Mouse (Mus musculus): ENCODE results near the gene Ppara. TPM values are rescaled to one million over a fixed set of nuclear protein-coding genes. Genes with fewer than 3 reads are reported as not detected.

Gene Ppara
- polyA plus RNA-seq (2014; fragmentation: Nextera tagmentation; extraction: Ambion mirVana): 3.5 and 6.0 TPM in 2 replicates

GRCm38 (mm10) chr15:85734571-85735033 lies at the start of gene Ppara:
Ppara (plus strand) TSS chr15:85734983.
- H3K4me2 ChIP-seq (ENCODE audit: low read depth, low read length): peak within 1 kb of the TSS; percentile 82
- peak within 1 kb of the TSS; percentile 61 for H3K9ac ChIP-seq (ENCODE audit: low read depth, low read length)
- WGBS: 8% methylated on average over 15 of the region's 28 CpGs
- DNase-seq (ENCODE audit: low spot score): no peak
- no peaks in the 10 kb centered on the region for H3K36me3 ChIP-seq (ENCODE audit: control insufficient read depth, insufficient read depth, low read length)
- no peak within 1 kb of the TSS for H3K27ac ChIP-seq (replicated peaks; ENCODE audit: low read depth, low read length)
- peak within 1 kb of the TSS; percentile 71 for H3K4me3 ChIP-seq (ENCODE audit: low read depth, low read length)
- no peaks in the 10 kb centered on the region for H3K9me3 ChIP-seq (ENCODE audit: control insufficient read depth, low read length)
- ATAC-seq (ENCODE audit: low read depth): no peak
- peaks cover 4% of the 10 kb centered on the region; the same call in 1 of the 2 replicates for H3K4me1 ChIP-seq (ENCODE audit: control insufficient read depth, insufficient read depth, low read length)
- peaks cover 68% of the 10 kb centered on the region for H3K27me3 ChIP-seq (replicated peaks; ENCODE audit: control insufficient read depth, insufficient read depth, low read length)

GRCm38 (mm10) chr15:85686641-85687395 lies 48.0 kb upstream of the Ppara start:
- WGBS: 40% methylated on average over 8 of the region's 11 CpGs
- H3K4me1 ChIP-seq (ENCODE audit: control insufficient read depth, insufficient read depth, low read length): peaks cover 27% of the 10 kb centered on the region

GRCm38 (mm10) chr15:85687630-85688410 lies 47.0 kb upstream of the Ppara start:
- WGBS: 59% methylated on average over 15 of the region's 15 CpGs
- peaks cover 27% of the 10 kb centered on the region for H3K4me1 ChIP-seq (ENCODE audit: control insufficient read depth, insufficient read depth, low read length)
- H3K27me3 ChIP-seq (replicated peaks; ENCODE audit: control insufficient read depth, insufficient read depth, low read length): no peaks in the 10 kb centered on the region
- H3K9me3 ChIP-seq (ENCODE audit: control insufficient read depth, low read length): no peaks in the 10 kb centered on the region
- peak overlapping the region; percentile 25 for H3K4me2 ChIP-seq (ENCODE audit: low read depth, low read length)
- H3K9ac ChIP-seq (ENCODE audit: low read depth, low read length): peak overlapping the region; percentile 49
- DNase-seq (ENCODE audit: low spot score): peak; percentile 79
- no peak overlapping the region for H3K4me3 ChIP-seq (ENCODE audit: low read depth, low read length)
- H3K36me3 ChIP-seq (ENCODE audit: control insufficient read depth, insufficient read depth, low read length): peaks cover 76% of the 10 kb centered on the region
- peak; percentile 11; the same call in 1 of the 2 replicates for ATAC-seq (ENCODE audit: low read depth)
- H3K27ac ChIP-seq (replicated peaks; ENCODE audit: low read depth, low read length): peak overlapping the region; percentile 97

More at GRCm38 (mm10) chr15:85686641-85687395, 48.0 kb upstream of the Ppara start:
- peak overlapping the region; percentile 49 for H3K9ac ChIP-seq (ENCODE audit: low read depth, low read length)
- H3K36me3 ChIP-seq (ENCODE audit: control insufficient read depth, insufficient read depth, low read length): peaks cover 72% of the 10 kb centered on the region
- H3K9me3 ChIP-seq (ENCODE audit: control insufficient read depth, low read length): no peaks in the 10 kb centered on the region
- peak overlapping the region; percentile 25 for H3K4me2 ChIP-seq (ENCODE audit: low read depth, low read length)
- peak overlapping the region; percentile 97 for H3K27ac ChIP-seq (replicated peaks; ENCODE audit: low read depth, low read length)
- no peaks in the 10 kb centered on the region for H3K27me3 ChIP-seq (replicated peaks; ENCODE audit: control insufficient read depth, insufficient read depth, low read length)
- H3K4me3 ChIP-seq (ENCODE audit: low read depth, low read length): 0 out of 2 replicates have a peak overlapping the region, but pooled peaks have one; percentile 10
- DNase-seq (ENCODE audit: low spot score) (peak; percentile 94), ATAC-seq (ENCODE audit: low read depth) (peak; percentile 90)

- no peak overlapping the region for H3K4me3 ChIP-seq (ENCODE audit: low read depth, low read length)
- H3K9ac ChIP-seq (ENCODE audit: low read depth, low read length): no peak overlapping the region
- 0 out of 2 replicates have a peak, but pooled peaks have one; percentile 8 for ATAC-seq (ENCODE audit: low read depth)
- H3K36me3 ChIP-seq (ENCODE audit: control insufficient read depth, insufficient read depth, low read length): peaks cover 77% of the 10 kb centered on the region
- peak overlapping the region; percentile 97; the same call in 1 of the 2 replicates for H3K27ac ChIP-seq (replicated peaks; ENCODE audit: low read depth, low read length)
- peaks cover 27% of the 10 kb centered on the region for H3K4me1 ChIP-seq (ENCODE audit: control insufficient read depth, insufficient read depth, low read length)
- H3K4me2 ChIP-seq (ENCODE audit: low read depth, low read length): no peak overlapping the region
- H3K9me3 ChIP-seq (ENCODE audit: control insufficient read depth, low read length): no peaks in the 10 kb centered on the region
- no peak for DNase-seq (ENCODE audit: low spot score)
- no peaks in the 10 kb centered on the region for H3K27me3 ChIP-seq (replicated peaks; ENCODE audit: control insufficient read depth, insufficient read depth, low read length)
- WGBS: 60% methylated on average over 6 of the region's 6 CpGs
Observed at GRCm38 (mm10) chr15:85688734-85689133, 46.0 kb upstream of the Ppara start.

DNA sequence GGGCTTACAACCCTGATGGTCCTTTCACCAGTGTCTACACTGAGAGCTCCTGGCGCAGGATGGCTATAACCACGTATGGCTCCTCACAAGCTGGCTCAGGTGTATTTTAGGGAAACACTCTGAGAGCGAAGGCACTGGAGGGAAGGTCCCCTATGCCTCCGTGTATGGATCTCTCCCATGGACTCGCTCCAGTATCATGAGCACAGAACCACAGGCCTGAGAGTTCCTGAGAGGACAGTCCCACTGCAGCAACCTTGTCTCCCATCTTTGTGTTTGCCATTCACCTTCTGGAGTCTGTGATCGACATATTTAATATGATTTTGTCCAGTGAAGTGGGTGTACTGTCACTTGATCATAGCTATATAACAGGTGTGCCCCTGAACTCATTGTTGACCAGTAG lies 45.3 kb upstream of the Ppara start:
- Histone ChIP-seq H3K36me3 (ENCODE audit: control insufficient read depth, insufficient read depth, low read length) (peaks cover 77% of the 10 kb centered on the region), H3K4me2 (ENCODE audit: low read depth, low read length) (no peak overlapping the region), H3K27ac (replicated peaks; ENCODE audit: low read depth, low read length) (no peak overlapping the region), H3K4me3 (ENCODE audit: low read depth, low read length) (no peak overlapping the region), H3K4me1 (ENCODE audit: control insufficient read depth, insufficient read depth, low read length) (peaks cover 27% of the 10 kb centered on the region), H3K9ac (ENCODE audit: low read depth, low read length) (no peak overlapping the region), H3K27me3 (replicated peaks; ENCODE audit: control insufficient read depth, insufficient read depth, low read length) (no peaks in the 10 kb centered on the region), H3K9me3 (ENCODE audit: control insufficient read depth, low read length) (no peaks in the 10 kb centered on the region)
- ATAC-seq (ENCODE audit: low read depth) (no peak), DNase-seq (ENCODE audit: low spot score) (no peak)
- 91% methylated on average over 6 of the region's 6 CpGs for WGBS

GRCm38 (mm10) chr15:85690058-85690457 lies 44.7 kb upstream of the Ppara start:
- H3K9ac ChIP-seq (ENCODE audit: low read depth, low read length): no peak overlapping the region
- H3K4me1 ChIP-seq (ENCODE audit: control insufficient read depth, insufficient read depth, low read length): peaks cover 27% of the 10 kb centered on the region
- 75% methylated on average over 6 of the region's 6 CpGs for WGBS
- ATAC-seq (ENCODE audit: low read depth): no peak
- H3K36me3 ChIP-seq (ENCODE audit: control insufficient read depth, insufficient read depth, low read length): peaks cover 77% of the 10 kb centered on the region
- no peaks in the 10 kb centered on the region for H3K27me3 ChIP-seq (replicated peaks; ENCODE audit: control insufficient read depth, insufficient read depth, low read length)
- no peak overlapping the region for H3K27ac ChIP-seq (replicated peaks; ENCODE audit: low read depth, low read length)
- H3K4me2 ChIP-seq (ENCODE audit: low read depth, low read length): no peak overlapping the region
- DNase-seq (ENCODE audit: low spot score): no peak
- no peak overlapping the region for H3K4me3 ChIP-seq (ENCODE audit: low read depth, low read length)
- no peaks in the 10 kb centered on the region for H3K9me3 ChIP-seq (ENCODE audit: control insufficient read depth, low read length)

DNA sequence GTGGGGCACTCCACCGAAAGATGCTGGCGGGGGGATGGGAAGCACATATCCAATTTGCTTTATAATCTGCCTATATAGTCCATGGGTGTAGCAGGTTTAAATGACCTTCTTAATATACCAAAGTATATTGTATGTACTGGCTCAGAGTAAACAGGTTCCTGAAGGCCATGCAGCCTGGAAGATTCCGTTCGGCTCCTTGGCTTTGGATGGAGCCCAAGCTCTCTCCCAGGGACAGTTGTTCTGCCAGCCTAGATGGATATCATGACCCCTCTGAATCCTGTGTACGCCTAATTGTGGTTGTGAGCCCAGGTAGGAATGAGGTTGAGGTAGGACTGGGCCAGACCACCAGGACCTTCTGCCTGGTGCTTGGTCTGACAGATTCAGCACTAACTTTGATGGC lies 43.9 kb upstream of the Ppara start:
- Histone ChIP-seq H3K27ac (replicated peaks; ENCODE audit: low read depth, low read length) (no peak overlapping the region), H3K9ac (ENCODE audit: low read depth, low read length) (no peak overlapping the region), H3K9me3 (ENCODE audit: control insufficient read depth, low read length) (no peaks in the 10 kb centered on the region), H3K4me2 (ENCODE audit: low read depth, low read length) (no peak overlapping the region), H3K4me3 (ENCODE audit: low read depth, low read length) (no peak overlapping the region), H3K27me3 (replicated peaks; ENCODE audit: control insufficient read depth, insufficient read depth, low read length) (no peaks in the 10 kb centered on the region), H3K4me1 (ENCODE audit: control insufficient read depth, insufficient read depth, low read length) (peaks cover 26% of the 10 kb centered on the region), H3K36me3 (ENCODE audit: control insufficient read depth, insufficient read depth, low read length) (peaks cover 77% of the 10 kb centered on the region)
- no peak for ATAC-seq (ENCODE audit: low read depth)
- WGBS: 96% methylated on average over 5 of the region's 5 CpGs
- no peak for DNase-seq (ENCODE audit: low spot score)

DNA sequence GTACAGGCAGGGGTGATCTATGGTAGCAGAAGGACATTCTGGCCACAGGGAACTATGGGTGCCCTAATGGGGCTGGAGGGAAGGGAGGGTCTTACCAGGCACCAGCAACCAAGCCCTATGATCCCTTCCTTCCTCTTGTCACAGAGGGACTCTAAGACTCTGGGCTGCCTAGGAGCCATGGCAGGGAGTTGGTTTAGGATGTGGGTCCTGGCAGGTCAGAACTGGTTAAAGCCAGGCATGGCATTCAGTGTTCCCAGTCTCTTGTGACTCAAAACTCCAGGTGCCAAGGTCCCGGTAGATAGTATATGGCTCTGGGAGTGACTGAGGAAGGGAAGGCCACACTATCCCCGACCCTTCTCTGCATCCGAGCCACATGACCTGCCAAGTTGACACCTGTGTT lies 41.7 kb upstream of the Ppara start:
- 78% methylated on average over 3 of the region's 3 CpGs for WGBS
- Histone ChIP-seq H3K4me1 (ENCODE audit: control insufficient read depth, insufficient read depth, low read length) (peaks cover 4% of the 10 kb centered on the region), H3K9ac (ENCODE audit: low read depth, low read length) (no peak overlapping the region), H3K27me3 (replicated peaks; ENCODE audit: control insufficient read depth, insufficient read depth, low read length) (no peaks in the 10 kb centered on the region), H3K4me3 (ENCODE audit: low read depth, low read length) (no peak overlapping the region), H3K36me3 (ENCODE audit: control insufficient read depth, insufficient read depth, low read length) (peaks cover 90% of the 10 kb centered on the region), H3K9me3 (ENCODE audit: control insufficient read depth, low read length) (no peaks in the 10 kb centered on the region), H3K27ac (replicated peaks; ENCODE audit: low read depth, low read length) (no peak overlapping the region), H3K4me2 (ENCODE audit: low read depth, low read length) (no peak overlapping the region)
- no peak for DNase-seq (ENCODE audit: low spot score)
- no peak for ATAC-seq (ENCODE audit: low read depth)
